Mouse (Mus musculus) ES-E14 (cell line): ENCODE data around the gene Pknox1. TPM values are rescaled to one million over a fixed set of nuclear protein-coding genes. Genes with fewer than 3 reads are reported as not detected.

ENCODE experiments used
- DNase-seq: peaks from one replicate; pipeline ENCODE4 v3.0.0-alpha.2; 2013; ENCODE audit warnings: low read depth, low spot score
- H3K27ac ChIP-seq: 2 replicates; pipeline ENCODE4 v1.5.1; 2012; ENCODE audit warnings: low read depth, mild to moderate bottlenecking, low read length, moderate library complexity, mixed read lengths; ENCODE audit not compliant: poor library complexity, insufficient read depth, severe bottlenecking
- H3K36me3 ChIP-seq: 2 replicates; pipeline ENCODE4 v1.6.1; 2012; ENCODE audit warnings: mild to moderate bottlenecking, low read length, moderate library complexity, mixed read lengths; ENCODE audit not compliant: control insufficient read depth, poor library complexity, insufficient read depth, severe bottlenecking
- H3K4me1 ChIP-seq, 2 experiments: fragments of 150-350 bp in 1 of 2; sonication (generic) in 1 of 2; 2 replicates each; pipeline ENCODE4 v1.6.1; 2012; ENCODE audit warnings: low read length in 2 of 2, mild to moderate bottlenecking in 1 of 2, mixed read lengths in 1 of 2; ENCODE audit not compliant: control insufficient read depth in 2 of 2, insufficient read depth in 2 of 2, poor library complexity in 1 of 2
- H3K4me3 ChIP-seq, 2 experiments: fragments of 150-350 bp in 1 of 2; sonication (generic) in 1 of 2; 2 replicates each; pipeline ENCODE4 v1.5.1; 2012; ENCODE audit warnings: low read length in 2 of 2, low read depth in 1 of 2, mild to moderate bottlenecking in 1 of 2, mixed read lengths in 1 of 2; ENCODE audit not compliant: insufficient read depth in 1 of 2, poor library complexity in 1 of 2, severe bottlenecking in 1 of 2
- H3K9ac ChIP-seq: 2 replicates; pipeline ENCODE4 v1.6.1; 2012; ENCODE audit warnings: low read depth, mild to moderate bottlenecking, low read length, mixed read lengths; ENCODE audit not compliant: poor library complexity, insufficient read depth, severe bottlenecking
- H3K9me3 ChIP-seq: fragments of 150-350 bp; sonication (generic); 2 replicates; pipeline ENCODE4 v1.6.1; 2012; ENCODE audit warnings: low read depth, mild to moderate bottlenecking, low read length; ENCODE audit not compliant: control insufficient read depth, insufficient read depth
- CHD2 ChIP-seq: IDR thresholded peaks from 2 replicates; pipeline ENCODE4 v1.6.1; 2014; ENCODE audit warnings: mild to moderate bottlenecking, low read depth, low read length, inconsistent platforms
- HCFC1 ChIP-seq: IDR thresholded peaks from 2 replicates; pipeline ENCODE4 v1.6.1; 2012; ENCODE audit warnings: low read length, inconsistent platforms, borderline replicate concordance; ENCODE audit not compliant: insufficient read depth
- MAFK ChIP-seq: IDR thresholded peaks from 2 replicates; pipeline ENCODE4 v1.6.1; 2014; ENCODE audit warnings: mild to moderate bottlenecking, low read depth, low read length, inconsistent platforms; ENCODE audit not compliant: insufficient read depth
- ZC3H11A ChIP-seq: IDR thresholded peaks from 2 replicates; pipeline ENCODE4 v1.6.1; 2012; ENCODE audit warnings: low read depth, mild to moderate bottlenecking, inconsistent platforms, low read length, borderline replicate concordance
- ZNF384 ChIP-seq: IDR thresholded peaks from 2 replicates; pipeline ENCODE4 v1.6.1; 2012; ENCODE audit warnings: low read depth, low read length, inconsistent platforms
- in situ Hi-C, 2 experiments: fragments of 600-800 bp; cut with MboI; formaldehyde crosslinking; loops; one replicate each; pipeline ENCODE4 v1.15.1; 2025; ENCODE audit warnings: low sequenced_read_pairs in 2 of 2, inconsistent platforms in 1 of 2; ENCODE audit not compliant: unreplicated experiment in 2 of 2
- total RNA-seq: library from RNA; depleted of rRNA; stranded (reverse); fragments of 300-350 nt; gene quantifications from 2 replicates; pipeline ENCODE4 v1.2.3, GENCODE M21; 2012

The Pknox1 gene
- total RNA-seq, 1 experiment = 16.3 TPM

GRCm38 (mm10) chr17:31576394-31577175 lies 12.1 kb downstream of the Pknox1 start:
- Histone ChIP-seq H3K36me3 (no peaks in the 10 kb centered on the region), H3K27ac (no peak overlapping the region; the same call in 1 of the 2 replicates), H3K9ac (no peak overlapping the region), H3K4me3 (no peak overlapping the region), H3K9me3 (no peaks in the 10 kb centered on the region), H3K4me1 (peaks cover 8 to 40% of the 10 kb centered on the region in 2 experiments)
- in situ Hi-C loops = no loop called here
- no peak for TF ChIP-seq HCFC1
- no peak for TF ChIP-seq ZNF384
- TF ChIP-seq ZC3H11A = no peak
- TF ChIP-seq CHD2 = no peak
- TF ChIP-seq MAFK = no peak
- no peak for DNase-seq

- peak overlapping the region; percentile 71; the same call in 1 of the 2 replicates for H3K27ac ChIP-seq
These were observed 15.8 kb downstream of the Pknox1 start for GRCm38 (mm10) chr17:31580344-31580743.

GRCm38 (mm10) chr17:31583185-31583584 lies 18.7 kb downstream of the Pknox1 start:
- no peak overlapping the region for H3K4me3 ChIP-seq
- TF ChIP-seq CHD2 = no peak
- no peaks in the 10 kb centered on the region for H3K9me3 ChIP-seq
- in situ Hi-C loops = no loop called here
- no peak overlapping the region for H3K27ac ChIP-seq
- no peak for DNase-seq
- H3K4me1 ChIP-seq = peaks cover 7 to 42% of the 10 kb centered on the region in 2 experiments
- no peaks in the 10 kb centered on the region; the same call in 1 of the 2 replicates for H3K36me3 ChIP-seq
- H3K9ac ChIP-seq = no peak overlapping the region

More at GRCm38 (mm10) chr17:31580344-31580743, 15.8 kb downstream of the Pknox1 start:
- Histone ChIP-seq H3K9ac (peak overlapping the region; percentile 20; the same call in 1 of the 2 replicates), H3K4me1 (peaks cover 8 to 46% of the 10 kb centered on the region in 2 experiments), H3K4me3 (peak overlapping the region; percentile 15 to 28; a peak in 2 of 4 replicates), H3K9me3 (no peaks in the 10 kb centered on the region), H3K36me3 (no peaks in the 10 kb centered on the region; the same call in 1 of the 2 replicates)
- no peak for DNase-seq
- in situ Hi-C loops = no loop called here
- no peak for TF ChIP-seq MAFK
- no peak for TF ChIP-seq HCFC1
- no peak for TF ChIP-seq CHD2
- TF ChIP-seq ZC3H11A = no peak
- no peak for TF ChIP-seq ZNF384

- in situ Hi-C loops = no loop called here
- no peak for DNase-seq
- H3K9ac ChIP-seq = no peak overlapping the region
- H3K27ac ChIP-seq = no peak overlapping the region
- no peaks in the 10 kb centered on the region; the same call in 1 of the 2 replicates for H3K36me3 ChIP-seq
- TF ChIP-seq MAFK = no peak
- no peak for TF ChIP-seq ZC3H11A
- no peak for TF ChIP-seq CHD2
- TF ChIP-seq ZNF384 = no peak
- TF ChIP-seq HCFC1 = no peak
- H3K4me1 ChIP-seq = peaks cover 8 to 42% of the 10 kb centered on the region in 2 experiments
- H3K4me3 ChIP-seq = no peak overlapping the region
- H3K9me3 ChIP-seq = no peaks in the 10 kb centered on the region
These were observed 19.2 kb downstream of the Pknox1 start for GRCm38 (mm10) chr17:31583781-31584180.
